Mouse (Mus musculus) spleen, embryonic (tissue): ENCODE data around the gene Dusp6.

ENCODE experiments used
- CTCF ChIA-PET: fragments of 350-600 bp; sonication (Branson Sonifier 250); formaldehyde crosslinking; loops from one replicate; lab custom pipeline; 2022; lab: Charles Lee

The Dusp6 gene

DNA sequence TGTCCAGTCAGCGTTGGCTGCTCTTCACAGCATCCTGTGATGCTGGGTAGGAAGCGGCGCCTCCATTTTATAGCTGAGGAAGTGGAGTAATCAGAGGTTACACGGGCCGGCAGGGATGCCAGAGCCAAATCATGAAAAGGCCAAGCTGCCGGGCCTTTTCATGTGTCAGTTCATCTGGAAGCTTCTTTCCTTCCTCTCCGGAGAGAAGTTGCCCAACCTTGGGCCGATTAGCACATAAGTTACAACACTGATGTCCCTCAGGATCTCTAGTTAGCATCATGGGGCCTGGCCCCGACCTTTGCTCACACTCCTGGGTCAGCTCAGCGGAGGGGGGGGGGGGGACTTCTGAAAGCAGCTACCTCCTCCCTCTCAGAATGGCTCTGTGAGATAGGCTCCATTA lies 7.4 kb downstream of the Dusp6 start:
- CTCF ChIA-PET = interaction anchor here (0.7 kb wide), 1 partner anchor 1210 kb away, joined by 3 read pairs; no protein-coding TSS in a partner anchor

DNA sequence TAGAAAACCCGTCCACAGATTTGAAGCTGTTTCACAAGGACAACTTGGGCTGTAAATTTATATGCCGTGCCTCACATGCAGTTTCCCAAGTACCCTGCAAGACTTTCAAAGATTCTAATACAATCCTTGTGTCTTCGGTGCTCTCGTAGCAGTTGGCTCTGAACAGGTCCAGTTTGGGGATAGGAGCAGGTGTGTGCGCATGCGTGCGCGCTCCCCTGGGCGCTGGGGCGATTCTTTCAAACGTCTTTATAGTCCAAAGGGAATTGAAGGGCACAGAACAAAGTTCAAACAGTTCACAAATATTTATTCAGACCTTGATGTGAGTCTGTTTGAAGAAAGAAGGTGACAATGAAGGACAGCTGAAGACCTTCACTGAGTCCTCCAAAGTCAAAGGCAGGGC lies 8.0 kb downstream of the Dusp6 start:
- CTCF ChIA-PET = interaction anchor here (0.7 kb wide), 1 partner anchor 1210 kb away, joined by 3 read pairs; no protein-coding TSS in a partner anchor

DNA sequence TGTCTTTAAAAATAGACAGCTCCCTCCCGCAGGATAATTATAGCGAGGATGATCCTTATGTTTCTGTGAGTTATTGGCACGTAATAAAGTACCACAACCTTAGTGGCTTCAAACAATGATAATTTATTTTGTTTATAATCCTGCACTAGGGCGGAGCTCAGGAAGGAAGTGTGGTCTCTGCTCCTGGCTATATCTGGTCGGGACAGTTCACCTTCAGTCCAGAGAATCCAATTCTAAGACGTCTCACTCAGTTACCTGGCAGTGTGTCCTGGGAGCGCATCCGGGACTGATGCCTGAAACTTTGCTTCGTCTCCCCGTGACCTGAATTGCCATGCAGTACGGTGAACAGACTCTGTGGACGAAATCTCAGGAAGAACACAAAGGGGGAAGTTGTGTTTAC lies 10.0 kb downstream of the Dusp6 start:
- CTCF ChIA-PET = interaction anchor here (0.9 kb wide), 1 partner anchor 12 kb away, joined by 3 read pairs; no protein-coding TSS in a partner anchor

DNA sequence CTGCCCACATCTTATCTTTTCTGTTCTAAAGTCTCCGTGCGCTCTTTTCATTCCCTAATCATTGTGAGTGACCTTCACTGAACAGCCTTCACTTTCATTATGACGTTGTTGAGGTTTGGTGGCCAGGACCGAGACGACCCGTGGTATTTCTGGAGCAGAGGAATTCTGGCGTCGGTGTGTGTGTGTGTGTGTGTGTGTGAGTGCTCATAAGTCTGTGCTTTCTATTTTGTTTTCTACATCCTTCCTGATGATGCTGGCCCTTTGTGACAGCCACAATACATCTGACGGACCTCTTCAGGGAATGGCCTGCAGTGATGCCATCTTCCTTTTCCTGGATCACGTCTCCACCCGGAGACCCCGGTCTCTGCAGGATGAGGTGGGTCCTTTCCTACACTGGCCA lies 11.6 kb downstream of the Dusp6 start:
- CTCF ChIA-PET = no interaction called here

DNA sequence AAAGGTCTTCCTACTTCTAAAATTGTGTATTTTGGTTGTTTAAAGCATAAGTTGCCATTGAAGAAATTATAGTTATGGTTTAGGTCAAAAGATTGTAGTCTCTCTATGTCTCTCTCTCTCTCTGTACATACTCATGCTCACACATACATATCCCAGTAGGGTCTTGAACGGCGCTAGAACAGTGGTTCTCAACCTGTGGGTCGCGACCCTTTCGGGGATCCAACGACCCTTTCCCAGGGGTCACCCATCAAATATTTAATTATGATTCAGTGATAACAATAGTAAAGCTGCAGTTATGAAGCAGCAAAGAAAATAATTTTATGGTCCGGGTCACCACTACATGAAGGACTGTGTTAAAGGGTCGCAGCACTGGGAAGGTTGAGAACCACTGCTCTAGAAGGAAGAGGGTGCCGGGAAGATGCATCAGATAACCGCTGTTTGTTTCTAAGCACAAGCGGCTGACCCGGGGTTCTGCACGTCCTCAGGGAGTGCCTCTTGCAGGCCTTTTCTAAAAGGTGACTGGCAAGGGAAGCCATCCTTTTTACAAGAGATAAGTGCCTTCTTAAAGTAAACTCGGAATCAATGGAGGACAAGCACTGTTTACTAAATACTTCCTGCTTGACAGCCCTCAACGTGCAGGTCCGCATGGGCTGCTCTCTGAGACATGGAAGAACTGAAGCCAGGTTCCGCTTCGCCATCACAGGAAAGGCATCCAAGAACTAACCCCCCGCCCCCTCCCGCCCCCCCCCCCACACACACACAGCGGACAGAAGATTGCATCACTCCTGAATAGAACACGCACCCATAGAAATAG lies 16.2 kb downstream of the Dusp6 start:
- CTCF ChIA-PET = no interaction called here

DNA sequence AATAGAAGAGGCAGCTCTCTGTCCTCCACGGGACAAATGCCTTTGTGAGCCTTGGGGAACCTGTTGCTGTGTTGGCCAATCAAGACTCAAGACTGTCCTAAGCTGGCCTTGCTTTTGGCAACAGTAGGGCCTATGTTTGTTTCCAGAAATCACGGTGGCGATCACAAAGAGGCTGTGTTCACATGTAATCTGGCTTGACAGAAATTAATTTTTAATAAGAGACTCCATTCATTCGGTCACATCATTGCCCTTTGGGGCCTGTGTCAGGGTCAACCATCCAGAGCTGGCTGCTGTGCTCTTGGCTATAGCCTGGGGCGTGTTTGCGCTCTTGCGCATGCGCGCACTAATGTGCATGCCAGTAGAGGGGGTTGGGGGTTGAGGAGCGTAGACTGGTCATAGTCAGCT lies 21.0 kb downstream of the Dusp6 start:
- CTCF ChIA-PET = no interaction called here

DNA sequence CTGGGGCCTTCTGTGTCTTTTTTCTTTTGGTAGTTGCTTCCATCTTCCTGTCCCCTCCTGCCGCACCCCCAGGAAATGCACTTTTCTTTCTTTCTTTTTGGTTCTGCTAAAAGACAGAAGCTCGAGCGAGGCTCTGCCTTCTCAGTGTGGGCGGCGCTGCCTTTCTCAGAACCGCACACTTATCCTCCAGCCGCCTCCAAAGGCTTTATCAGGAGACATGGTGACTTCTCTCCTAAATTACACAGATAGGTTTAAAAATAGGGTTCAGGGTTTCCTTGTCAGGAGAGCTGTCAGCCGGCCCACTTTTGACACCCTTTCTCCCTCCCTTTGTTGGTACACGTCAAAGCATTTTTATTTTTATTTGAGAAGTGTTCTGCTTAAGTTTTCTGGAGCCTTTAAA lies 21.9 kb downstream of the Dusp6 start:
- CTCF ChIA-PET = interaction anchor here (1.1 kb wide), 1 partner anchor 12 kb away, joined by 3 read pairs; no protein-coding TSS in a partner anchor

DNA sequence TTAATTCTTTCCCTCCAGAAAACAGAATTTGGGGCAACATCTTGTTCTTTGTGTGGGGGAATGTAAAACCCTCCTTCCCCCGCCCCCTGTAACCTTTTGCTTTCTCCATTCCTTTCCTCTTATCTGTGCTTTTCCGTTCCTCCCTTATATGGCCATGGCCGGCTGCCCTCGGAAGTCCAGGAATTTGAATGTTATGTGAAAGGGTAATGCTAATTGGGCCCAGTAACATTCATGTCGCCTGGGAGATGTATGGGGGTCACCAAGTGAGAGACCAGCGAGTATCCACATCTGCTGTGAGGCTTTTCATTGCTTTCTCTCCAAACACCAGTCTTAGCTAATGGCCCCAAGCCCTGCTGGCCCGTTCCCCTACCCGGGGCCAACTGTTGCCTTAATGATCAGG lies 22.7 kb downstream of the Dusp6 start:
- CTCF ChIA-PET = no interaction called here

DNA sequence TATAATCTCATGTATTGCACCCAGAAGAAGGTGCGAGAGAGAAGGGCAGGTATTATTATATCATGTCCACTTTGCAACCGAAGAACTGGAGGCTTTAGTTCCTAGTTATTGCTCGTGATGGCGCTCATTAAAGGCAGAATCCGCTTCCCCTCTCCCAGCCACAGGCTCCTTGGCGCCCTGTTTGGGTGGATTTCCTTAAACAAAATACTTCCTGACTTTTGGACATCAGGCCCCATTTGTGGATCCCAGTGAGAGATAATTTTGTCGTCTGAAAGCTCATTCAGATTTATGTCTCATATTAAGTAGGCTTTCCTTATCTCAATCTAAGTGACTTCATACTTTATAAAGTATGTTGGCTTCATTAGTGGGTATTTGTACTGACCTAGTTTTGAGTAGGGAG lies 23.2 kb downstream of the Dusp6 start:
- CTCF ChIA-PET = no interaction called here

DNA sequence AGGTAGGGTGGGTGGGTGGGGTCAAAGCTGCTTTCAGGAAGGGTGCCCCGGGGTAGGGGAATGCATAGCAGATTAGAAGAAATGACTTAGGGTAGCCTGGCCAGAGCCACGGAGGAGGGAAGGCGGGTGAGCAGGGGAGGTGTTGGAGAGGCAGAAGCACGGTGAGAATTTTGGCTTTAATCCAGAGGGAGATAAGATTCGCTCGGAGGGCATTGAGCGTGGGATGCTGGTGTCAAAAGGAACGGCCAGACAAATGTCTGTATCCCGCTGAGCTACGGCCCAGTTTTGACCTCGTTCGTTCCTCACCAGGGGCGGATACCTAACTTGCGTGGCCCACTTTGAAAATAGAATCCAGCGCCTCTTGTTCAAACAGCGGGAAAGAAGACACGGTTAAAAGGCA lies 23.8 kb downstream of the Dusp6 start:
- CTCF ChIA-PET = no interaction called here

DNA sequence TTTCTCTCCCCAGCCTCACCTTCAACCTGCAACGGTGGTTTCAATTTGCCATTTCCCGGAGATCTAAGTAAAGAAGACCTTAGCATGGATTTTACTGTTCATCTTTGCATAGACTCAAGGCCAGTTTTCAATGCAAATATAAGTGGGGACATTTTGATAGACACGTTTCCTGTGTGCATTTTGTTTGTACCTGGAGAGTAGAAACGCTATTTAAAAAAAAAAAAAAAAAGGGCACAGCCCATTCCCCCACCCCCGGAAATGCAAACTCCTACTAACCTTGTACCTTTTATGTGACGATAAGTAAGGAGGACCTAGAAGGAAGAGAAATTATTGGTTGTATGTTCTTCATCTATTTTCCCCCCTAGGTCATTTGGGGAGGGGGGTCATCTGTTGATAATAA lies 24.2 kb downstream of the Dusp6 start:
- CTCF ChIA-PET = no interaction called here

DNA sequence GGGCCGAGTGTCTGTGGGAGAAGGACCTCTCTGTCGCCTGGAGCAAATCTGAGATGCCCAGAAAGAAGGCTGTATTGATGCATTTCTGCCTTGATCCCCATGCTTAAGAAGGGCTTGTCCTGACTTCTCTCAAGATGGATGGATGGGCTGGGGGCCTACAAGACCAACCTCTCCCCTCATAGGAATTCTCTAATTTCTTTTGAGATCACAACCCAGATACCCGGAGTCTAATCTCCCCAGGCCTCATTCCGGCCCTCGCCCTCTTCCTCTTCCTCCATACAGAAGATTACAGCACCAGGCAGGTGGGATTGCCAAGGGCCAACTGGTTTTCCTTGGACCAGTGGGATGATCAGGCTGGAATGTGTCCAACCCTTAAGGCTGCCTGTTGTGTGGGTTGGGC lies 26.1 kb downstream of the Dusp6 start:
- CTCF ChIA-PET = no interaction called here

DNA sequence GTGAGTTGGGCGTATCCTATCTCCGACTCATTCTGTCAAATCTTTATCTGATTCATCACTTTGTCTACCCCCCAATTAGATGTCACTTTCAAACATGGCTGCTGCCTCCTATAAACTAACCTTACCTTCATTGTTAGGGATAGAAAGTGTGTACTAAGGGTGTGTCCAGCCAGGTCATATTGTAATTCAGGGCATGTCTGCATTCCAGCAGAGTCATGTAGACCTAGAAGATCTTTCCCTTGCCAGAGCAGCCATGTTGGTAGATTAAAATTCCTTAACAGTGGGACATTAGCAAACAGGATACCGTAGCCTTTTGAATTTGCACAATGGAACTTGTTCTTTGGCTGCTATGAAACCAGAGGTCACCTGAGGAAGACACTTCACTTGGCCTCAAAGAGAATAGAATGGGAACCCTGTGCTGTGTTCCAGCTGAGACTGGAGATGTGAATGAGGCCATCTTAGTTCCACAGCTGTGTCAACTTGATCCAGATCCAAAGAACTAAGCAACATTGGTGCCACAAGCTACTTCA lies 30.1 kb downstream of the Dusp6 start:
- CTCF ChIA-PET = no interaction called here

DNA sequence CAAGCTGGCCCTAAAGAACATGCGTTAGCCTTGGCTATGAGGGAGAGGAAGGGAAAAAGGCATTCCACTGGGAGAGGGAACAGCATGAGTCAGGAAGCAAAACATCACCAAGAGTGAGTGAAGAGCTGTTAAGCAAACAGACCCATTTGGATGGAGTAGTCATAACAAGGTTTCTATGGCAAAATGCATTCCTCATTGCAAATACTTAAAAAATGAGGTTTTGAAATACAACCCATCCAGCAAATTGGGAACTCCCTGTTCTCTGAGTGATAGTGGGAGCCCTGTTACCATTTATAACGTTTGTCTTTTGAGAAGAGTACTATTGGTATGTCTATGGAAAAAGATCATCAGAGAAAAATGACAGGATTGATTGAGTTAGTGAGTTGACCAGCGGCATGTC lies 34.7 kb downstream of the Dusp6 start:
- CTCF ChIA-PET = no interaction called here

DNA sequence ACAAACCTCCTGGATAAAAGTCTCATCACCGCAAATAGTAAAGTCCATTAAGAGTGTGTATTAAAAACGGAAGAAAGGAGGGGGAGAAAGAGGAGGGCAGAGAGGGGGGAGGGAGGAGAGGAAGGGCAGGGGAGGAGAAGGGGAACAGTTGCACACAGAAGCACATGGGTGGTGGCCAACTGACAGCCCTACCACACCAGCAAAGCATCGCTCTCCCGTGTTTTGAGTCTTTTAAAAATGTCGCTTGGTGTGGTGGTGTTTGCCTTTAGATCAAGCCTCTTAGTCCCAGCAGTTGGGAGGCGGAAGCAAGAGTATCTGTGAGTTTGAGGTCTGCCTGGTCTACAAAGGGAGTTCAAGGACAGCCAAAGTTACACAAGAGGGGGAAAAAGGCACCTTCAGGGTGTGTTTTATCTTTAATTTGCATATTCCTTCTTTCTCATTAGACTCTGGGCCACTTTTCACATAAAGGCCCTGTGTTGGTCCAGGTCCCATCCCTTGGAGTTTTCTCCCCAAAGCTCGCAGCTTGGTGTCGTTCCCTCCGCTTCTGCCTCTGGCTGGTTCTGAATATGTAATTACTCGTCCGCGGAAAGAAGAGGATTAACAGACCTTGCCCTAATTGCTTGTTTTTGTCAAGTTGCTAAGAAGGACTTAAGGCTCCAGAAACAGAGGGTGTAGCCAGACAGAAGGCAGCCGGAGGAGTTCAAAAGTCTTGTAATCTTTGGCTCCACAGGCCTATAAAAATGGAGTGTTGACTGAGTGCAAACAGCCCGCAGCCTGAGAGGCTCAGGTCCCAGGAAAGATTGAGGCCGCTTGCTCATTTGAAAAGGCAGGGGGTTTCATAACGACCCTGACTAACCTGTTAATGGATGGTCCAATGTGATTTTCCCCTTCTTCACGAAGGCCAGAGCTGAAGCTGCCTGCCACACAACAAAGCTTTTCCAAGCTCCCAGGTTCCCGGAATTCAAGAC lies 35.6 kb downstream of the Dusp6 start:
- CTCF ChIA-PET = interaction anchor here (0.7 kb wide), 1 partner anchor 689 kb away, joined by 4 read pairs; no protein-coding TSS in a partner anchor

DNA sequence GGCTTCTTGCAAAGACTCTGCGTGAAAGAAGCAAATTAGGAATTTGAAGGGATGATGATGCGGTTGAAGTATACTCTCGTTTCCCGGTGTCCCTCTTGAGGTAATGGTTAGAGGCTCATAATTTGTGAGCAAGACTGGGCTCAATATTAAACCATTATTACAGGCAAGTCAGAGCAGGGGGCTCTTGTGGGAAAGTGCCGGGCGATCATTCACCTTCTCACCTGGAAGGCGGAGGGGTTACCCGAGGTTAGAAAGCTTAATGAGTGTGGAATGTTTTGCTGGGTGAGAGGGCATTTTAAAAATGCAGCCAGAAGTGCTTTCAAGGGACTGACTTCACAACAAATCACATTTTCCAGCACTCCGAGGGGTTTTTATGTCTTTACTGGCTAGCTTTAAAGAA lies 36.3 kb downstream of the Dusp6 start:
- CTCF ChIA-PET = no interaction called here

DNA sequence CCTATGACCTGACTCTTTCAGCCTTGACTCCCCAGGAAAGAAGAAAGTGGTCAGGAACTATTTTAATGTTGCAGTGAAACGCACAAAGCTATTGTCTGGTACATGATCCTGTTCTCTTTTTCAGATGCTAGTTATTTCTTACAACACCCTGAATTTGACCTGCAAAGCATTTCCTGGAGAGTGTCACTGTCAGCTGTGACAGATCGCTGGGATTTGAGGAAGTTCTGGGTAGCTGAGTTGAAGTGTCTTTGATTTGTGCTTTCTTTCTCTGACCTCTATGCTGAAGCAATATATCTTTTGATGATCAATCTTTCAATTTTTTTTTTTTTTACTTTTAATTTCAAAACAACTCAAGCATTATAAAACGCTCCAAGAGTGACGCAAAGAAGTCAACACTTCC lies 39.0 kb downstream of the Dusp6 start:
- CTCF ChIA-PET = no interaction called here

DNA sequence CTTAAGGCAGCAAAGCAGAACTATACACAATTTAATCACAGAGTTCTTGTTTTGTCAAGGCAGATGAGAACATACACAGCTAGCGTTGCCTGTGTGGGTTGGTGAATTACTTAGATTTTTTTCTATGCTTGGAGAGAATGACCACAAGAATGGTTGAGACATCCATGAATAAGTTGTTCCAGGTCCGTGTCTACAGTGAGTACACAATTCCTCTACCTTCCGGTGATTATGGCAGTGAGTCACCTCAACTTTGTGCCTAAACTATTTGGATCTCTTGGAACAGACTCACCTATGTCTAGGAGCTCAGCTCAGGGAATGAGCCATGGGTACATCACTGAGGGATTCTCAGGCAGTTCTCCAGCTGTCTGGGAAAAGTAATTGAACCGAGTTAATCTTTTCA lies 45.8 kb downstream of the Dusp6 start:
- CTCF ChIA-PET = no interaction called here

DNA sequence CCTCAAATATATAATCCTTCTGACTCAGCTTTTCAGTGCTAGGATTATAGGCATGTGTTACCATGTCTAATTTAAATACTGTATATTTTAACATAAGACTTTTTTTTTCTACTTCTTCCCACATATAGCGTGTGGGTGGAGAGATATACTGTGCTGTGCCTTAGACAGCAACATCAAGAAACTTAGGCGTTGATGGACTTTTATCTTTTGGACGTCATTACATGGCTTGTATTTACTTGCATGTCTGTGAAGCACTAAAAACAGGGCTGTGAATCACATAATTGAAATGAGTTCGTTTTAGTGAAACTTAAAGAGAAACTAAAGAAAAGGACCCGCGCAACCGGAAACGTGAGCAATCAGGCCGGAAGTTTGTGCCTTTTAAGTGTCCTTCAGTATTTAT lies 46.6 kb downstream of the Dusp6 start:
- CTCF ChIA-PET = no interaction called here

DNA sequence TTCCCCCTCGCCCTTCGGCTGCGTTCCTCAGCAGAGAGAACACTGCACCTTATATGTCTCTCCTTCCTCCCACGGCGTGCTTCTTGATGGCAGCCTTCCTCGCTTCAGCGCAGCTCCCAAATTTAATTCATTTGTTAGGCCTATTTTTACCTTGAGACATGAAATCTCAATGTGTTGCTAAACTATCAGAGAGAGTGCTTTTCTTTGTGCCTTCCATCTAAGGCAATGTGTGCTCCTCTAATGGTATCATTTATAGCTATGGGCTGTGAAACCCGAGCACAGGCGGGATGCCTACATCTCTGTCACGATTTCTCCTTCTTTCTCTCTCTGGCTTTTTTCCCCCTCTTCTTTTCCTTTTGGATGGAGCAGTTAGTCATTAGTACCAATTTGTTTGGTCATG lies 47.2 kb downstream of the Dusp6 start:
- CTCF ChIA-PET = no interaction called here

DNA sequence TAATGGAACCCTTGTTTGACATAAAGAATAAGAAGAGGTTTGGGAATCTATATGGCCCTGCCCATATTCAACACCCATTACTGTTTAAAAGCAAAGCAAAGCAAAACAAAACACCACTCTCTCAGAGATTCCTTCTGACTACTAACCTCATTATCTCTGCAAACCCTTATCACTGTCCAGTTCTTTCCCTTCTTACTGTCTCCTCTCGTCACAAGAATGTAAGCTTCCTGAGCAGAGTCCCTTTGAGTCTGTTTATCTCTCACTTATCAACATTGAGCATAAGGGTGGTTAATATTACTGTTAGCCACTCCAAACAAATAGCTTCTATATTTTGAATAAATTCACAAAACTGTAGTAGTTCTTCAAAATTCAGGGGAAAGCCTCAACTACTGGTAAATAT lies 48.9 kb downstream of the Dusp6 start:
- CTCF ChIA-PET = no interaction called here

DNA sequence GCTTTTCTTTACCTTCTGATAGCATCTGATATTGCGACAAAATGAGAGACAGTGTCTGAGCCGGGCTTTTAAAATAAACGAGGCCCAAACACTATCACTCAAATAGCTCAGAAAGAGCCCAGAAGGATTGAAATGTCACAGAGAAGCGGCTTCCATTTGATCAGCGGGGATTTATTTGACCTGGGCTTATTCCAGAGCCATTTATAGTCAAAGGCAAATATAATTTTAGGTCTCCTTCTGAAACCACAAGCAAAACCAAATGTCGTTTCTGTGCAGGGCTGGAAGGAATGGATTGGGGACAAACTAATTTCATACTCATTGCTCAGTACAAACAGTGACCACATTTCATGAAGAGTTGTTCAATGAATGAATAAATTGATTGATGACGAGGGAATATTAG lies 51.3 kb downstream of the Dusp6 start:
- CTCF ChIA-PET = no interaction called here
